Mouse (Mus musculus) heart, adult 10 weeks (tissue): ENCODE results near the gene Usp28. TPM values are rescaled to one million over a fixed set of nuclear protein-coding genes. Genes with fewer than 3 reads are reported as not detected.

ENCODE experiments used
- polyA plus RNA-seq: library from polyadenylated mRNA; stranded (reverse); fragments of 350-450 nt; fragmentation: Illumina TruSeq; extraction: RNeasy Lipid Tissue Mini Kit (QIAGEN cat#74804); gene quantifications from one replicate; pipeline ENCODE4 v1.2.3, GENCODE M21; 2014; ENCODE audit warnings: low read depth, low replicate concordance

Gene Usp28
- polyA plus RNA-seq = 118 TPM

DNA sequence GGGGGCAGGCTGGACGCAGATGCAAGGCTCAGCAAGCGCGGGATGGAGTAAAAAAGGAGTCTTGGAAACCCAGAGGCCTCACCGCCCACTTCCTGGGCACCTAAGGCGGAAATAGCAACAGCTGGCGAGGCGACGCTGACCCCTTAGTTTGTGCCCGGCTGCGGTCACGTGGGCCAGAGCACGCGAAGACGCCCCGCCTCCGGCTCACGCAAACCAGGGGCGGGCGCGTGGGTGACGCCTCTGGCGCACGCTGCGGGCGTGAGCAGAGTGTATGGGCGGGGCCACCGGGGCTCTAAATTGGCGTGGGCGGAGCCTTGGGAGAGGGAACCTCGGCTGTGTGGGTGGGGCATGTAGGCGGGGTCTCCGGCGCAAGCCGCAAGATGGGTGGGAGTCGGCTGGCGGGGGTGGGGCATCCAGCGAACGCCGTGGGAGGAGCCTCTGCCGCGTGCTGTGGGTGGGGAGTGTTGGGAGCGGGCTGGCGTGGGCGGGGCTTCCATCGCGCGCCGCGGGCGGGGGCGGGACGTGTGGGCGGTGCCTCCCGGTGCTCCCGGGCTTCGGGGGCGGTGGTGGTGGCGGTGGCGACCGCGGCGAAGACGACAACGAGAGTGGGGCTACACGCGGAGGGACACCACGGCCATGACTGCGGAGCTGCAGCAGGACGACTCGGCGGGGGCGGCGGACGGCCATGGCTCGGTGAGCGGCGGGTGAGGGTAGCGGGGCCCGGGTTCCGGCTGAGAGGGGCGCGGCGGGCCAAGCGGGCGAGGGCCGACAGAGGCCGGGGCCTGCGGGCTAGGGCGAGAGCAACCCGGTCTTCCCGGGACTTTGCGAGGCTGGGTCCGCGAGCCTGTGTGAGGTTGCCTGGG lies at the start of gene Usp28:
Gene Usp28, plus strand, starts transcription at position 531 of the 863 bp plus-strand sequence.

DNA sequence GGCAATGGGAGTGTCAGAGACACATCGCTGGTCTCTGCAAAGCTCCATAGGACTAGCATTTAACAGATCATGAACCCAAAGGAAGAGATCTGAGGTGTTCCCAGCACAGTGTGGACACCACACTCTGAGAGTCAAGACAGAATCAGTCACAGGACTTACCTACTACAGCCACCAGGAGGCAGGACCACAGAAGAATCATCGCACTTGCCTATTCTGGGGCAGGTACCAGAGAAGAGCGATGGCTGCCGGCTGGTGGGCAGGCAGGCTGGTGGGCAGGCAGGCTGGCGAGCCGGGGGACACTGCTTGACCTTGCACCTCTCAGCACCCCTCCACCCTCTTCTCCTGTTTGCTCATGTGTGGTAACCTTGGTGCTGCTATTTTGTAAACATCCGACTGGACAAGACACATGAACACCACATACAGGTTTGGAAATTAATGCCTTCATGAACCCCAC lies 20.6 kb upstream of the Usp28 start, which contains the start of gene Htr3b:
Gene Htr3b, minus strand, starts transcription at position 404 of the 454 bp plus-strand sequence.

DNA sequence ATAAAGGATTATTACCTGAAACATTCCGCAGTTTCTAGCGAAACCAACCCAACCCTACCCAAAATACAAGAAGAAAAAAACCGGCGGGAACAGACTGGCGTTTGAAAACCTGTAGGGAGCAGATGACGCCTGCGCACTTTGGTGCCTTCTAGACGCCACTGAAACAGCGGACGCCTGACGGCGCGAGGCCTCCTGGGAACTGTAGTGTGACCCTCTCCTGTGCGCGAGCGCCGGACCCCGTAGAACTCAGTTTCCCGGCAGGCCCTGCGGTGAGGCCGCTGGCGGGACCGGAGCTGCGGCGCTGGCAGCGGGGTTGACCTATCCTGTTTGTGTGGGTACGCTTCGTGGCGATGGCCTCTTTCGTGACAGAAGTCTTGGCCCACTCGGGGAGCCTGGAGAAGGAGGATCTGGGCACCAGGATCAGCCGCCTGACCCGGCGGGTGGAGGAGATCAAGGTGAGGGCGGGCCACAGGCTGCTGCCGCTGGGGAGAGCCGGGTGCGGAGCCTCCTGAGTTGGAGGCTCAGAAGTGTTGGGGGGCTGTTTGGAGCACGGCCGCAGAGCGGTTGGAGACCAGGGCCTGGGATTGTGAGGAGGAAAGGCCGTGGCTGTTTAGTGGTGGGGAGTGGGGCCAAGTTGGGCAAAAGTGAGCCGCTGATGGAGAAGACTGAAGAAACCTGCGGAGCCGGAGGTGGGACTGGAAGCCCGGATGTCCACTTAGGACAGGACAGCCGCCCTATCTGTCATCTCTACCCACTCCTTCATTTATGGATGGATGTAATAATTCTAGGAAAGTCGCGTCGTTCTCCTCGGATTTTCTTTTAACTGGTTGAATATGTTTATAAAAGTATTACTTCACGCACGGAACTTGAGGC lies 70.4 kb downstream of the Usp28 start, which contains the start of gene Zw10:
Gene Zw10, plus strand, starts transcription at position 281 of the 873 bp plus-strand sequence.

DNA sequence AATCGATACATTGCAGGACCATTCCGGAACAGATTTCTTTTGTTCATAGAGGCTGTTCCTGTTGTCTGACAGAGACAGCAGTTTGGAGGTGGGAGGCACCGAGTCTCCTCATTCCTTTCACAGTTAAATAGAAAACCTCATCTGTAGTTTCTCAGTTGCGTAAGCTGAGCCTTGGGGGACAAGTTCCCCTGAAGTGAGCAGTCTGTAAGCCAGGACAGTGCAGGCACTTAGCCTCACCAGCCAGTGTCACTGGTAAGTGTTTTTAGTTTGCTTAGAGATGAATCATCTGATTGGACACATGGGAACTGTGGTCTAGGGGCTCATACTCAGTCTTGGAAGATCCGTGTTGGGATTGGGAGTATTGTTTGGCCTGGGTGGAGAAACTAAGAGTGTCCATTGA lies 95.9 kb downstream of the Usp28 start, which contains the start of gene Tmprss5:
Gene Tmprss5, plus strand, starts transcription at position 154 of the 400 bp plus-strand sequence.

Other genes starting within 250 kb of the Usp28 start
- 24.0 TPM for gene Zbtb16, start 149.2 kb upstream of the Usp28 start, polyA plus RNA-seq
- gene Htr3a, start 74.3 kb upstream of the Usp28 start, polyA plus RNA-seq = 0.45 TPM
- gene Htr3b, start 20.4 kb upstream of the Usp28 start, polyA plus RNA-seq = not detected
- gene Zw10, start 70.2 kb downstream of the Usp28 start, polyA plus RNA-seq = 16.8 TPM
- not detected for gene Tmprss5, start 95.9 kb downstream of the Usp28 start, polyA plus RNA-seq